Mouse (Mus musculus) small intestine, adult 2 months (tissue): ENCODE results near the gene Vps18. TPM values are rescaled to one million over a fixed set of nuclear protein-coding genes. Genes with fewer than 3 reads are reported as not detected.
A peak's percentile ranks its signal among the peaks of the same experiment; 100 is the strongest.

Experiments used
- H3K27ac ChIP-seq: fragments of 200-500 bp; 2 replicates; pipeline ENCODE4 v1.5.1; 2012; ENCODE audit warnings: low read depth, low read length, control low read depth, inconsistent platforms; ENCODE audit not compliant: insufficient read depth
- H3K27me3 ChIP-seq: fragments of 200-500 bp; 2 replicates; pipeline ENCODE4 v1.6.1; 2012; ENCODE audit warnings: mild to moderate bottlenecking, moderate library complexity, low read length, inconsistent platforms; ENCODE audit not compliant: control insufficient read depth, insufficient read depth
- H3K36me3 ChIP-seq: fragments of 200-500 bp; 2 replicates; pipeline ENCODE4 v1.6.1; 2012; ENCODE audit warnings: mild to moderate bottlenecking, low read length, control low read depth, inconsistent platforms; ENCODE audit not compliant: control insufficient read depth, insufficient read depth
- H3K4me1 ChIP-seq: fragments of 200-500 bp; 2 replicates; pipeline ENCODE4 v1.6.1; 2012; ENCODE audit warnings: low read length, inconsistent platforms, mixed read lengths; ENCODE audit not compliant: control insufficient read depth, insufficient read depth, insufficient read length
- H3K4me3 ChIP-seq: fragments of 200-500 bp; 2 replicates; pipeline ENCODE4 v1.5.1; 2012; ENCODE audit warnings: low read depth, mild to moderate bottlenecking, control low read depth, inconsistent platforms, low read length, moderate library complexity
- CTCF ChIP-seq: fragments of 200-500 bp; IDR thresholded peaks from 2 replicates; pipeline ENCODE4 v1.5.1; 2012; ENCODE audit warnings: low read depth, mild to moderate bottlenecking, control low read depth, inconsistent platforms, low read length, moderate library complexity, mixed read lengths; ENCODE audit not compliant: insufficient replicate concordance, insufficient read length; ENCODE audit errors: extremely low read depth
- POLR2A ChIP-seq: fragments of 200-500 bp; IDR thresholded peaks from 2 replicates; pipeline ENCODE4 v1.6.1; 2012; ENCODE audit warnings: low read depth, mild to moderate bottlenecking, control low read depth, inconsistent platforms, low read length, moderate library complexity
- WGBS: fragments of 180-500 bp; shearing (Covaris S2); methylation state at CpG from one replicate; pipeline ENCODE4 v1.1.7; 2018; 5-methylcytosine and 5-hydroxymethylcytosine counted together
- polyA plus RNA-seq: library from polyadenylated mRNA; depleted of rRNA; stranded (reverse); fragments of >200 nt; gene quantifications from 2 replicates; pipeline ENCODE4 v1.2.3, GENCODE M21; 2012

Gene Vps18
- polyA plus RNA-seq, 1 experiment = 22.9 TPM

GRCm38 (mm10) chr2:119312380-119312958 lies 23.9 kb downstream of the Vps18 start:
- TF ChIP-seq CTCF = no peak
- TF ChIP-seq POLR2A = no peak
- Histone ChIP-seq H3K27me3 (no peaks in the 10 kb centered on the region), H3K36me3 (no peaks in the 10 kb centered on the region), H3K4me1 (peaks cover 8% of the 10 kb centered on the region; the same call in 1 of the 2 replicates), H3K4me3 (no peak overlapping the region), H3K27ac (no peak overlapping the region)
- WGBS = 89% methylated on average over 2 of the region's 2 CpGs

GRCm38 (mm10) chr2:119313780-119314479 lies 25.4 kb downstream of the Vps18 start:
- Histone ChIP-seq H3K4me3 (no peak overlapping the region), H3K27ac (no peak overlapping the region)
- TF ChIP-seq POLR2A (no peak), CTCF (no peak)

DNA sequence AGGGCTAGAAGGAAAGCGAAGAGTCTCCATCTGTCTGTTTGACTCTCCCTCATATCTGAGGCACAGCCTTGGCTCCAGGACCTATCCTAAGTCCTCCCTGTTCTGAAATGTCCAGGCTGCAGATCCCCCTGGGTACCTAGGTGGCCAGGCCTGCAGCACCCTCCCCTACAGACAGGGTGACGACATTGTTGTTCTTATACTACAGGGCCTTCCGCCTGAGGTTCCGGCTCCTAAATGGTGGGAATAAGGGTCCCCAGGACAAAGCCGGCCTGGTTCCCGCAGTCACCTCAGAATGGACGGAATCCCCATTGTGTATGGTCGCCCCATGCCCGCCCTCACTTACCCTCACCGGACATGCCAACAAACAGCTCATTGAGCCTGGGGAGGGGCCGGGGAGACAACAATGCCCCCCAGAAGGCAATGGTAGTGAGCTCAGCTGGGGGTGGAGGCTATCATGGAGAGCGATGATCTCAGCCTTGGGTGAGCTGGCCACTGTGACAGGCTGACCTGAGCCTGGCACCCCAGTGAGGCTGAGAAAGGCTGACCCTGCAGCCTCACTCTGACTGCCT lies 26.3 kb downstream of the Vps18 start:
- Histone ChIP-seq H3K27ac (no peak overlapping the region), H3K4me1 (peaks cover 20% of the 10 kb centered on the region), H3K4me3 (no peak overlapping the region), H3K36me3 (no peaks in the 10 kb centered on the region), H3K27me3 (no peaks in the 10 kb centered on the region)
- TF ChIP-seq CTCF (no peak), POLR2A (no peak)
- 91% methylated on average over 12 of the region's 12 CpGs for WGBS

More at GRCm38 (mm10) chr2:119313780-119314479, 25.4 kb downstream of the Vps18 start:
- Histone ChIP-seq H3K27me3 (no peaks in the 10 kb centered on the region), H3K36me3 (no peaks in the 10 kb centered on the region), H3K4me1 (peaks cover 16% of the 10 kb centered on the region; the same call in 1 of the 2 replicates)
- 77% methylated on average over 10 of the region's 10 CpGs for WGBS

GRCm38 (mm10) chr2:119318043-119318710 lies 29.6 kb downstream of the Vps18 start:
- TF ChIP-seq CTCF (no peak), POLR2A (no peak; the same call in 1 of the 2 replicates)
- Histone ChIP-seq H3K4me3 (no peak overlapping the region), H3K27me3 (peaks cover 6% of the 10 kb centered on the region), H3K27ac (peak overlapping the region; percentile 94), H3K4me1 (peaks cover 35% of the 10 kb centered on the region), H3K36me3 (no peaks in the 10 kb centered on the region)
- 17% methylated on average over 3 of the region's 3 CpGs for WGBS

DNA sequence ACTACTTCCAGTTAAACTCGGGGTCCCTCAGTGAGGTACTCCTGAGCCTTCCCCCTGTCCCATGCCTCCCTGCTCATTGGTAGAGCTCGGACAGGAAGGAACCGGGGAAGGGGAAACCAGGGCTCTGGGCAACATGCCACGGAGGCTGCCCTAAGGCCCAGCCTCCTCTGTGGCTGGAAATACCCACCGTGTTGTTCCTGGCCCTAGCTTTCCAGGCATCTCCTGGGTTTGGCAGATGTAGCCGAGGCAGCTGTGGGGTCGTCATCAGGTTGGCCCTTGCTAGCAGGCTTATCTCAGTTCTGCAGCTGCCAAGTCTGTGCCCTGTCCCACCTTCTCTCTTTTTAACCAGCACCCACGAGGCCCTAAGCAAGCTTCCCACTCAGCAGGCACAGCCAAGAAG lies 32.0 kb downstream of the Vps18 start:
- Histone ChIP-seq H3K36me3 (no peaks in the 10 kb centered on the region), H3K4me3 (no peak overlapping the region), H3K27me3 (peaks cover 6% of the 10 kb centered on the region), H3K27ac (no peak overlapping the region), H3K4me1 (peaks cover 45% of the 10 kb centered on the region)
- 55% methylated on average over 8 of the region's 8 CpGs for WGBS
- no peak for TF ChIP-seq CTCF
- no peak for TF ChIP-seq POLR2A

- H3K4me3 ChIP-seq = peak overlapping the region; percentile 47
- H3K36me3 ChIP-seq = no peaks in the 10 kb centered on the region
- WGBS = 9% methylated on average over 48 of the region's 48 CpGs
- peaks cover 6% of the 10 kb centered on the region for H3K27me3 ChIP-seq
- H3K27ac ChIP-seq = no peak overlapping the region; the same call in none of the 2 replicates
- no peak for TF ChIP-seq POLR2A
- peaks cover 45% of the 10 kb centered on the region for H3K4me1 ChIP-seq
Observed at GRCm38 (mm10) chr2:119321771-119322586, 33.4 kb downstream of the Vps18 start.
